Mouse (Mus musculus): ENCODE measurements around the gene Cdh16.
A peak's percentile ranks its signal among the peaks of the same experiment; 100 is the strongest.
"Not testable (repeated sequence)": the region's sequence is repeated elsewhere in the genome, so short reads cannot be mapped to it uniquely, and the experiment has no call there.

Gene Cdh16

GRCm38 (mm10) chr8:104590284-104590683 is 33.9 kb downstream of the Cdh16 start:
- ATAC-seq (ENCODE audit: insufficient number of reproducible peaks, low FRiP score, low TSS enrichment) = no peak

- ATAC-seq (ENCODE audit: insufficient number of reproducible peaks, low FRiP score, low TSS enrichment) = no peak
These were observed 39.7 kb downstream of the Cdh16 start for GRCm38 (mm10) chr8:104584522-104584921.

GRCm38 (mm10) chr8:104577606-104578005 is 46.6 kb downstream of the Cdh16 start:
- ATAC-seq (ENCODE audit: insufficient number of reproducible peaks, low FRiP score, low TSS enrichment) = not testable (repeated sequence)

GRCm38 (mm10) chr8:104576820-104577219 is 47.4 kb downstream of the Cdh16 start:
- ATAC-seq (ENCODE audit: insufficient number of reproducible peaks, low FRiP score, low TSS enrichment) = no peak

- peak; percentile 89 for ATAC-seq (ENCODE audit: insufficient number of reproducible peaks, low FRiP score, low TSS enrichment)
These were observed 53.5 kb downstream of the Cdh16 start for GRCm38 (mm10) chr8:104570436-104571343.

GRCm38 (mm10) chr8:104569559-104569958 is 54.6 kb downstream of the Cdh16 start:
- ATAC-seq (ENCODE audit: insufficient number of reproducible peaks, low FRiP score, low TSS enrichment) = no peak

GRCm38 (mm10) chr8:104565457-104565798 is 58.8 kb downstream of the Cdh16 start:
- no peak; the same call in 1 of the 2 replicates for ATAC-seq (ENCODE audit: insufficient number of reproducible peaks, low FRiP score, low TSS enrichment)

- ATAC-seq (ENCODE audit: insufficient number of reproducible peaks, low FRiP score, low TSS enrichment) = peak; percentile 93
These were observed 59.4 kb downstream of the Cdh16 start for GRCm38 (mm10) chr8:104564633-104565456.

- ATAC-seq (ENCODE audit: insufficient number of reproducible peaks, low FRiP score, low TSS enrichment) = no peak
These were observed 63.5 kb downstream of the Cdh16 start for GRCm38 (mm10) chr8:104560731-104561130.

- no peak for ATAC-seq (ENCODE audit: insufficient number of reproducible peaks, low FRiP score, low TSS enrichment)
These were observed 67.0 kb downstream of the Cdh16 start for GRCm38 (mm10) chr8:104557226-104557625.

- no peak for ATAC-seq (ENCODE audit: insufficient number of reproducible peaks, low FRiP score, low TSS enrichment)
These were observed 69.0 kb downstream of the Cdh16 start for GRCm38 (mm10) chr8:104555191-104555590.

Data from cerebellum, adult (tissue).